Mouse (Mus musculus): ENCODE results near the gene Fam216b. TPM values are rescaled to one million over a fixed set of nuclear protein-coding genes. Genes with fewer than 3 reads are reported as not detected.

Gene Fam216b
- polyA plus RNA-seq (2012; rRNA removed): 0.51 and 1.1 TPM in 2 replicates

GRCm38 (mm10) chr14:78088907-78089306, at the start of gene Fam216b:
Gene Fam216b (minus strand): TSS chr14:78089007.
- H3K27ac ChIP-seq (ENCODE audit: insufficient read depth, low read length): no peak within 1 kb of the TSS
- H3K4me1 ChIP-seq (ENCODE audit: control insufficient read depth, insufficient read depth, low read length): no peaks in the 10 kb centered on the region
- no peaks in the 10 kb centered on the region for H3K27me3 ChIP-seq (ENCODE audit: control insufficient read depth, insufficient read depth, low read length)
- TF ChIP-seq CTCF (IDR thresholded peaks at IDR 0.05; ENCODE audit: borderline replicate concordance, insufficient read depth, low read depth, low read length): no peak
- no peak within 1 kb of the TSS for H3K4me3 ChIP-seq (replicated peaks; ENCODE audit: insufficient read depth, low read depth, low read length)
- WGBS: 78% methylated on average over 6 of the region's 6 CpGs
- no peak for DNase-seq

GRCm38 (mm10) chr14:78132368-78133052, 43.7 kb upstream of the Fam216b start:
- Histone ChIP-seq H3K4me1 (ENCODE audit: control insufficient read depth, insufficient read depth, low read length) (no peaks in the 10 kb centered on the region), H3K27me3 (ENCODE audit: control insufficient read depth, insufficient read depth, low read length) (no peaks in the 10 kb centered on the region), H3K27ac (ENCODE audit: insufficient read depth, low read length) (no peak overlapping the region), H3K4me3 (replicated peaks; ENCODE audit: insufficient read depth, low read depth, low read length) (no peak overlapping the region)
- 32% methylated on average over 5 of the region's 5 CpGs for WGBS
- no peak for TF ChIP-seq POLR2A (IDR thresholded peaks at IDR 0.05; ENCODE audit: borderline replicate concordance, insufficient read depth, low read length)
- no peak for TF ChIP-seq CTCF (IDR thresholded peaks at IDR 0.05; ENCODE audit: borderline replicate concordance, insufficient read depth, low read depth, low read length)
- DNase-seq: no peak

- no peak overlapping the region for H3K4me3 ChIP-seq (replicated peaks; ENCODE audit: insufficient read depth, low read depth, low read length)
- no peak for DNase-seq
- no peak for TF ChIP-seq POLR2A (IDR thresholded peaks at IDR 0.05; ENCODE audit: borderline replicate concordance, insufficient read depth, low read length)
- no peak for TF ChIP-seq CTCF (IDR thresholded peaks at IDR 0.05; ENCODE audit: borderline replicate concordance, insufficient read depth, low read depth, low read length)
- WGBS: 54% methylated on average over 3 of the region's 3 CpGs
- no peaks in the 10 kb centered on the region for H3K4me1 ChIP-seq (ENCODE audit: control insufficient read depth, insufficient read depth, low read length)
- no peaks in the 10 kb centered on the region for H3K27me3 ChIP-seq (ENCODE audit: control insufficient read depth, insufficient read depth, low read length)
- no peak overlapping the region for H3K27ac ChIP-seq (ENCODE audit: insufficient read depth, low read length)
Observed at GRCm38 (mm10) chr14:78126670-78127069, 37.9 kb upstream of the Fam216b start.

- DNase-seq: no peak
- TF ChIP-seq POLR2A (IDR thresholded peaks at IDR 0.05; ENCODE audit: borderline replicate concordance, insufficient read depth, low read length) (no peak), CTCF (IDR thresholded peaks at IDR 0.05; ENCODE audit: borderline replicate concordance, insufficient read depth, low read depth, low read length) (no peak)
- H3K27ac ChIP-seq (ENCODE audit: insufficient read depth, low read length): no peak overlapping the region
- no peaks in the 10 kb centered on the region for H3K4me1 ChIP-seq (ENCODE audit: control insufficient read depth, insufficient read depth, low read length)
- 74% methylated on average over 3 of the region's 3 CpGs for WGBS
- H3K27me3 ChIP-seq (ENCODE audit: control insufficient read depth, insufficient read depth, low read length): no peaks in the 10 kb centered on the region
- H3K4me3 ChIP-seq (replicated peaks; ENCODE audit: insufficient read depth, low read depth, low read length): no peak overlapping the region
Observed at GRCm38 (mm10) chr14:78120286-78120685, 31.5 kb upstream of the Fam216b start.

- no peaks in the 10 kb centered on the region for H3K27me3 ChIP-seq (ENCODE audit: control insufficient read depth, insufficient read depth, low read length)
- no peak for DNase-seq
- no peaks in the 10 kb centered on the region for H3K4me1 ChIP-seq (ENCODE audit: control insufficient read depth, insufficient read depth, low read length)
- no peak overlapping the region for H3K4me3 ChIP-seq (replicated peaks; ENCODE audit: insufficient read depth, low read depth, low read length)
- 56% methylated on average over 10 of the region's 10 CpGs for WGBS
- H3K27ac ChIP-seq (ENCODE audit: insufficient read depth, low read length): no peak overlapping the region
- TF ChIP-seq CTCF (IDR thresholded peaks at IDR 0.05; ENCODE audit: borderline replicate concordance, insufficient read depth, low read depth, low read length): no peak
- no peak for TF ChIP-seq POLR2A (IDR thresholded peaks at IDR 0.05; ENCODE audit: borderline replicate concordance, insufficient read depth, low read length)
Observed at GRCm38 (mm10) chr14:78119449-78120200, 30.8 kb upstream of the Fam216b start.

- H3K4me1 ChIP-seq (ENCODE audit: control insufficient read depth, insufficient read depth, low read length): no peaks in the 10 kb centered on the region
- DNase-seq: no peak
- H3K27ac ChIP-seq (ENCODE audit: insufficient read depth, low read length): no peak overlapping the region
- no peaks in the 10 kb centered on the region; the same call in 1 of the 2 replicates for H3K27me3 ChIP-seq (ENCODE audit: control insufficient read depth, insufficient read depth, low read length)
- WGBS: 82% methylated on average over 4 of the region's 4 CpGs
- H3K4me3 ChIP-seq (replicated peaks; ENCODE audit: insufficient read depth, low read depth, low read length): no peak overlapping the region
- no peak for TF ChIP-seq CTCF (IDR thresholded peaks at IDR 0.05; ENCODE audit: borderline replicate concordance, insufficient read depth, low read depth, low read length)
Observed at GRCm38 (mm10) chr14:78117671-78118070, 28.9 kb upstream of the Fam216b start.

GRCm38 (mm10) chr14:78117268-78117667, 28.5 kb upstream of the Fam216b start:
- Histone ChIP-seq H3K27ac (ENCODE audit: insufficient read depth, low read length) (no peak overlapping the region), H3K4me1 (ENCODE audit: control insufficient read depth, insufficient read depth, low read length) (no peaks in the 10 kb centered on the region), H3K4me3 (replicated peaks; ENCODE audit: insufficient read depth, low read depth, low read length) (no peak overlapping the region), H3K27me3 (ENCODE audit: control insufficient read depth, insufficient read depth, low read length) (no peaks in the 10 kb centered on the region; the same call in 1 of the 2 replicates)
- TF ChIP-seq CTCF (IDR thresholded peaks at IDR 0.05; ENCODE audit: borderline replicate concordance, insufficient read depth, low read depth, low read length) (no peak), POLR2A (IDR thresholded peaks at IDR 0.05; ENCODE audit: borderline replicate concordance, insufficient read depth, low read length) (no peak)
- 90% methylated on average over 2 of the region's 2 CpGs for WGBS
- no peak for DNase-seq

GRCm38 (mm10) chr14:78112466-78112865, 23.7 kb upstream of the Fam216b start:
- Histone ChIP-seq H3K4me1 (ENCODE audit: control insufficient read depth, insufficient read depth, low read length) (no peaks in the 10 kb centered on the region), H3K27ac (ENCODE audit: insufficient read depth, low read length) (no peak overlapping the region), H3K4me3 (replicated peaks; ENCODE audit: insufficient read depth, low read depth, low read length) (no peak overlapping the region), H3K27me3 (ENCODE audit: control insufficient read depth, insufficient read depth, low read length) (no peaks in the 10 kb centered on the region; the same call in 1 of the 2 replicates)
- DNase-seq: no peak
- TF ChIP-seq POLR2A (IDR thresholded peaks at IDR 0.05; ENCODE audit: borderline replicate concordance, insufficient read depth, low read length) (no peak), CTCF (IDR thresholded peaks at IDR 0.05; ENCODE audit: borderline replicate concordance, insufficient read depth, low read depth, low read length) (no peak)
- WGBS: 82% methylated on average over 3 of the region's 3 CpGs

All from cerebellum, adult 2 months (tissue).